Mouse (Mus musculus): ENCODE measurements at regions not wholly inside any gene's neighbourhood (a gene's known extent, or its start where the extent isn't known, plus 50 kb on each side); places are given as distances from the start of the nearest gene placed in this dataset.
"Not testable (repeated sequence)": the region's sequence is repeated elsewhere in the genome, so short reads cannot be mapped to it uniquely, and the experiment has no call there.

DNA sequence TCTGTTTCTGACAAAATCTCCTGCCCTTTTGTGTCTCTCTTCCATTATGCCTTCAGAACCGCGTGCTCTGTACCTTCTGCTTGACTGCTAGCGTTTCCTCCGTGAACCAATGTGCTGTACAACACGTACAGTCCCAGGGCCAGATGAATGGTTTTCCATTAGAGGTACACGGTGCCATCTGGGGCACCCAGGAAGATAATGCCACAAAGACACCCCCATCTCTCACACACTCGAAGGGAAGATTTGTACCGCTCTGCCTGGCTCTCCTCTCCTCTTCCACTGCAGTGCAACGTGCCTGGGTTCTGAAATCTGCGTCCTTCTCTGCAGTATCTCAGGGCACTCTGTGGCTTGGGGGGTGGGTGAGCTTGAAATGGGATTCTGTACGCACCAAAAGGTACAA, 487.4 kb upstream of the Stxbp6 start:
- Histone ChIP-seq H3K9me3 (replicated peaks; ENCODE audit: insufficient read depth, low read length) (no peaks in the 10 kb centered on the region), H3K36me3 (ENCODE audit: control insufficient read depth in 1 of 2, insufficient read depth in 2 of 2, low read length in 2 of 2) (no peaks in the 10 kb centered on the region), H3K27me3 (ENCODE audit: control insufficient read depth in 1 of 2, insufficient read depth in 2 of 2, low read length in 2 of 2) (no peaks in the 10 kb centered on the region), H3K79me2 (ENCODE audit: control insufficient read depth, insufficient read depth, low read length, poor library complexity) (no peaks in the 10 kb centered on the region), H3K4me1 (ENCODE audit: control insufficient read depth in 1 of 2, insufficient read depth in 2 of 2, low read length in 2 of 2) (no peaks in the 10 kb centered on the region), H3K27ac (ENCODE audit: control insufficient read depth, low read depth, low read length) (no peak overlapping the region), H3K4me3 (ENCODE audit: control insufficient read depth in 1 of 2, insufficient read depth in 1 of 2, low read depth in 2 of 2, low read length in 2 of 2) (no peak overlapping the region), H3K9ac (ENCODE audit: control insufficient read depth, low read depth, low read length, poor library complexity, severe bottlenecking) (no peak overlapping the region)
- no peak for TF ChIP-seq E2F4 (IDR thresholded peaks at IDR 0.05; ENCODE audit: borderline replicate concordance, low read depth, low read length)
- no peak for TF ChIP-seq GABPA (IDR thresholded peaks at IDR 0.05; ENCODE audit: low read depth, low read length)
- no peak for DNase-seq (ENCODE audit: low read depth, low spot score)

DNA sequence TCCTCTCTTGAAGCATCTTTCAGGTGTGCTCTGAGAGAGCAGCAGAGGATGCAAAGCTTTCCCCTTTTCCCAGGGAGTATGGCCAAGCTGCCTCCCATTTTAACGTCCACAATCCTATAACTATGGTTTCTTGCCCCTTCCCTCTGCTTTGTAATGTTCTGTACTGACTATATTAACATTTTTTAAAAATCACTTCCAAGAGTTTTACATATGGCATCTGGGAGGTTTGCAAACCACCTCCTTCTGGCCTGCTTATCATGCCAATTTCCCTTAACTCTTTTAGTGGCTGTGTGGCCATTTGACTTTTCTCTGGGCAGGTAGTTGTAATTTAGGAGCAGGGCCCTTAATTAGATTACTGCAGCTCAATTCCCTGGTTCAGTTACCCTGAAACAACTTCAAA, 486.9 kb upstream of the Stxbp6 start:
- no peak for DNase-seq (ENCODE audit: low read depth, low spot score)
- Histone ChIP-seq H3K27ac (ENCODE audit: control insufficient read depth, low read depth, low read length) (no peak overlapping the region), H3K27me3 (ENCODE audit: control insufficient read depth in 1 of 2, insufficient read depth in 2 of 2, low read length in 2 of 2) (no peaks in the 10 kb centered on the region), H3K4me1 (ENCODE audit: control insufficient read depth in 1 of 2, insufficient read depth in 2 of 2, low read length in 2 of 2) (no peaks in the 10 kb centered on the region), H3K36me3 (ENCODE audit: control insufficient read depth in 1 of 2, insufficient read depth in 2 of 2, low read length in 2 of 2) (no peaks in the 10 kb centered on the region), H3K9ac (ENCODE audit: control insufficient read depth, low read depth, low read length, poor library complexity, severe bottlenecking) (no peak overlapping the region), H3K4me3 (ENCODE audit: control insufficient read depth in 1 of 2, insufficient read depth in 1 of 2, low read depth in 2 of 2, low read length in 2 of 2) (no peak overlapping the region), H3K79me2 (ENCODE audit: control insufficient read depth, insufficient read depth, low read length, poor library complexity) (no peaks in the 10 kb centered on the region), H3K9me3 (replicated peaks; ENCODE audit: insufficient read depth, low read length) (no peaks in the 10 kb centered on the region)
- TF ChIP-seq ZNF384 (IDR thresholded peaks at IDR 0.05; ENCODE audit: low read depth, low read length) (no peak), CHD1 (IDR thresholded peaks at IDR 0.05; ENCODE audit: low read depth, low read length) (no peak), GATA1 (IDR thresholded peaks at IDR 0.05; ENCODE audit: low read depth, low read length) (no peak), MXI1 (IDR thresholded peaks at IDR 0.05; ENCODE audit: low read depth, low read length) (no peak), USF1 (IDR thresholded peaks at IDR 0.05; ENCODE audit: low read depth, low read length) (no peak), MAZ (IDR thresholded peaks at IDR 0.05; ENCODE audit: low read depth, low read length) (no peak), RAD21 (IDR thresholded peaks at IDR 0.05; ENCODE audit: low read depth, low read length) (no peak), ZC3H11A (IDR thresholded peaks at IDR 0.05; ENCODE audit: low read depth, low read length) (no peak), TCF12 (IDR thresholded peaks at IDR 0.05; ENCODE audit: low read depth, low read length) (no peak), EP300 (IDR thresholded peaks at IDR 0.05; ENCODE audit: low read depth in 1 of 2, low read length in 2 of 2) (no peak), BHLHE40 (IDR thresholded peaks at IDR 0.05; ENCODE audit: borderline replicate concordance, low read depth, low read length) (no peak), MYC (IDR thresholded peaks at IDR 0.05; ENCODE audit: low read depth, low read length) (no peak), ELF1 (IDR thresholded peaks at IDR 0.05; ENCODE audit: low read depth, low read length) (no peak), USF2 (IDR thresholded peaks at IDR 0.05; ENCODE audit: borderline replicate concordance in 1 of 2, insufficient read depth in 1 of 2, low read depth in 1 of 2, low read length in 2 of 2) (no peak), GABPA (IDR thresholded peaks at IDR 0.05; ENCODE audit: low read depth, low read length) (no peak), POLR2A (IDR thresholded peaks at IDR 0.05; ENCODE audit: control insufficient read depth in 1 of 2, insufficient read depth in 1 of 2, low read depth in 1 of 2, low read length in 2 of 2, poor library complexity in 1 of 2) (no peak), MAFK (IDR thresholded peaks at IDR 0.05; ENCODE audit: borderline replicate concordance, low read depth, low read length) (no peak), JUND (IDR thresholded peaks at IDR 0.05; ENCODE audit: low read depth, low read length) (no peak), MYB (IDR thresholded peaks at IDR 0.05; ENCODE audit: low read depth, low read length) (no peak)

DNA sequence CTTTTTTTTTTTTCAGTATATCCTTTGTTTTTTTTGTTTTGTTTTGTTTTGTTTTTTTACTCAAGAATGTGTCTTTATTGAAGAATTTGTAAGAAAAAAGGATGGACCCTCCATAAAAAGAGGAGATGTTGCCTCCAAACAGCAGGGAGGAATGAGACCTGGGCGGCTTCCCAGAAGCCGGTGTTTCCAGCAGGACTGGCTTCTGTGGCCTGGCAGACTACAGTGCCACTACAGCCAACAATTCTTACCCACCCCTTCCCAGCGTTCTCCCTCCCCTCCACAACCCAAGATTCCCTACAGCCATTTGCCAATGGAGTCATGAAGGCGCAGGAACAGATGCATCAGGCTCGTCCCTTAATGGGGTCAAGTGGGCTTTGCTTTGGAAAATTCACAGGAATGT, 475.4 kb upstream of the Stxbp6 start:
- not testable (repeated sequence) for H3K27ac ChIP-seq (ENCODE audit: control insufficient read depth, low read depth, low read length); H3K27me3 ChIP-seq (ENCODE audit: control insufficient read depth in 1 of 2, insufficient read depth in 2 of 2, low read length in 2 of 2); H3K4me3 ChIP-seq (ENCODE audit: control insufficient read depth in 1 of 2, insufficient read depth in 1 of 2, low read depth in 2 of 2, low read length in 2 of 2); H3K9ac ChIP-seq (ENCODE audit: control insufficient read depth, low read depth, low read length, poor library complexity, severe bottlenecking); DNase-seq (ENCODE audit: low read depth, low spot score); H3K79me2 ChIP-seq (ENCODE audit: control insufficient read depth, insufficient read depth, low read length, poor library complexity); H3K4me1 ChIP-seq (ENCODE audit: control insufficient read depth in 1 of 2, insufficient read depth in 2 of 2, low read length in 2 of 2); H3K36me3 ChIP-seq (ENCODE audit: control insufficient read depth in 1 of 2, insufficient read depth in 2 of 2, low read length in 2 of 2); H3K9me3 ChIP-seq (replicated peaks; ENCODE audit: insufficient read depth, low read length)
